10 mouse cellular contexts compared by ENCODE assay signal in genomic region chr2:125623211-125623610, GRCm38 (mm10). TPM values are rescaled to one million over a fixed set of nuclear protein-coding genes. Genes with fewer than 3 reads are reported as not detected.
DNase-seq lines count a peak whose midpoint lies in the region; ATAC-seq and TF ChIP-seq lines count a peak whose summit lies in the region.
"Had no signal": no experiment of that assay in that cellular context is flagged by ENCODE, and none has a peak within 500 bp of the region (broad histone marks: within the 10 kb centered on the region; RNA-seq: fewer than 3 reads in every experiment).

No protein-coding gene starts in this region.

- H3K4me3 ChIP-seq in lung, embryonic 16.5 days (ENCODE audit: low read length), result no peak overlapping the region
- no peak overlapping the region for H3K4me3 ChIP-seq in lung, postnatal 0 days (ENCODE audit: low read depth, low read length)

- H3K27ac ChIP-seq in lung, embryonic 16.5 days (ENCODE audit: low read length), result no peak overlapping the region
- no peak overlapping the region for H3K27ac ChIP-seq in lung, postnatal 0 days (ENCODE audit: low read length)

- TF ChIP-seq CTCF in lung, postnatal 0 days (IDR thresholded peaks at IDR 0.05), result no peak

- peaks cover 15% of the 10 kb centered on the region for H3K36me3 ChIP-seq in lung, embryonic 16.5 days (ENCODE audit: control insufficient read depth, insufficient read depth, low read length)
- peaks cover 2% of the 10 kb centered on the region; the same call in 1 of the 2 replicates for H3K36me3 ChIP-seq in lung, postnatal 0 days (ENCODE audit: insufficient read depth, low read length)

- H3K9me3 ChIP-seq in lung, embryonic 16.5 days (ENCODE audit: control insufficient read depth, low read length), result no peaks in the 10 kb centered on the region
- no peaks in the 10 kb centered on the region for H3K9me3 ChIP-seq in lung, postnatal 0 days (ENCODE audit: low read length)

- 90% methylated on average over 15 of the region's 15 CpGs for WGBS in lung, embryonic 16.5 days
- 87% methylated on average over 15 of the region's 15 CpGs for WGBS in lung, postnatal 0 days

- ATAC-seq in lung, embryonic 16.5 days (ENCODE audit: low read depth), result no peak
- ATAC-seq in lung, postnatal 0 days, result no peak
- peak; percentile 27 for ATAC-seq in erythroblast, adult 5-6 weeks (replicated peaks; ENCODE audit: low FRiP score, poor library complexity, severe bottlenecking)
- ATAC-seq in megakaryocyte progenitor cell, adult 5-6 weeks (replicated peaks; ENCODE audit: poor library complexity), result peak; percentile 13; the same call in 1 of the 2 replicates

- TF ChIP-seq EP300 in lung, postnatal 0 days (IDR thresholded peaks at IDR 0.05), result no peak

- H3K27me3 ChIP-seq in lung, embryonic 16.5 days (ENCODE audit: control insufficient read depth, insufficient read depth, low read depth, low read length), result no peaks in the 10 kb centered on the region
- H3K27me3 ChIP-seq in lung, postnatal 0 days (replicated peaks; ENCODE audit: insufficient read depth, low read length), result no peaks in the 10 kb centered on the region

- peak; percentile 80 for DNase-seq in heart, adult 11 months
- DNase-seq in heart, adult 18-20 months, result no peak
- DNase-seq in lung, postnatal 0 days (ENCODE audit: low spot score), result no peak
- DNase-seq in ovary, postnatal 36 days (ENCODE audit: low spot score), result no peak
- no peak for DNase-seq in urinary bladder, postnatal 14 days (ENCODE audit: low spot score)
- DNase-seq: adrenal gland, postnatal 10 days; cerebellum, postnatal 10 days had no signal

- H3K4me2 ChIP-seq in lung, embryonic 16.5 days (ENCODE audit: low read depth, low read length), result peak overlapping the region; percentile 72
- no peak overlapping the region for H3K4me2 ChIP-seq in lung, postnatal 0 days (replicated peaks; ENCODE audit: low read depth, low read length)

- H3K4me1 ChIP-seq in lung, embryonic 16.5 days (replicated peaks; ENCODE audit: control insufficient read depth, insufficient read depth, low read length), result peaks cover 16% of the 10 kb centered on the region
- H3K4me1 ChIP-seq in lung, postnatal 0 days (ENCODE audit: insufficient read depth, low read depth, low read length), result peaks cover 4% of the 10 kb centered on the region; the same call in 1 of the 2 replicates

- H3K9ac ChIP-seq in lung, embryonic 16.5 days (ENCODE audit: low read length), result no peak overlapping the region
- H3K9ac ChIP-seq in lung, postnatal 0 days (replicated peaks; ENCODE audit: low read depth), result no peak overlapping the region

RNA-seq across cellular contexts. Expression of gene Cep152, which starts 1.7 kb away (rescaled TPM):
- 1 to 10 TPM; 1.4 to 1.5 TPM for total RNA-seq in heart, adult 18-20 months (2021)
- polyA plus RNA-seq in lung, embryonic 16.5 days (2015; fragmentation: Nextera tagmentation; extraction: Ambion mirVana), result 8.6 and 9.6 TPM in 2 replicates
- 1.3 and 1.8 TPM in 2 replicates for polyA plus RNA-seq in lung, postnatal 0 days (2015; fragmentation: Nextera tagmentation; extraction: Ambion mirVana)
- total RNA-seq in erythroblast, adult 5-6 weeks (2015; ENCODE audit: low replicate concordance), result 2.1 and 3.8 TPM in 2 replicates
- total RNA-seq in erythroblast, adult 5-6 weeks (2017; ENCODE audit: low replicate concordance), result 11.1 and 18.4 TPM in 2 replicates
- 6.4 and 7.1 TPM in 2 replicates for total RNA-seq in megakaryocyte progenitor cell, adult 5-6 weeks (2015)
- total RNA-seq in megakaryocyte progenitor cell, adult 5-6 weeks (2017), result 19.3 and 20.6 TPM in 2 replicates

RNA-seq across cellular contexts. Expression of gene Eid1, which starts 49.7 kb away (rescaled TPM):
- 10 to 100 TPM; 48.8 to 51.8 TPM for total RNA-seq in heart, adult 18-20 months (2021)
- polyA plus RNA-seq in lung, embryonic 16.5 days (2015; fragmentation: Nextera tagmentation; extraction: Ambion mirVana), result 101 and 105 TPM in 2 replicates
- 91.4 and 104 TPM in 2 replicates for polyA plus RNA-seq in lung, postnatal 0 days (2015; fragmentation: Nextera tagmentation; extraction: Ambion mirVana)
- total RNA-seq in erythroblast, adult 5-6 weeks (2015; ENCODE audit: low replicate concordance), result 32.4 and 46.3 TPM in 2 replicates
- total RNA-seq in erythroblast, adult 5-6 weeks (2017; ENCODE audit: low replicate concordance), result 39.1 and 39.9 TPM in 2 replicates
- total RNA-seq in megakaryocyte progenitor cell, adult 5-6 weeks (2015), result 74.1 and 74.9 TPM in 2 replicates
- 115 and 118 TPM in 2 replicates for total RNA-seq in megakaryocyte progenitor cell, adult 5-6 weeks (2017)

Comparison
In these comparisons a context has a peak if more than half of its experiments do, and no peak if none do; other contexts are left out.
1. ATAC-seq: peak in erythroblast, adult 5-6 weeks (single experiment) and megakaryocyte progenitor cell, adult 5-6 weeks (single experiment); none in lung, embryonic 16.5 days (single experiment) and lung, postnatal 0 days (single experiment).